Mouse (Mus musculus): ENCODE measurements around the gene Cit.

Gene Cit

GRCm38 (mm10) chr5:116036465-116036864 lies 191.4 kb downstream of the Cit start:
- no peak for DNase-seq (ENCODE audit: low read depth, low spot score)

- DNase-seq (ENCODE audit: low read depth, low spot score) = peak; percentile 62
Observed at GRCm38 (mm10) chr5:116037731-116038130, 192.7 kb downstream of the Cit start.

- DNase-seq (ENCODE audit: low read depth, low spot score) = no peak
Observed at GRCm38 (mm10) chr5:116039706-116040105, 194.6 kb downstream of the Cit start.

GRCm38 (mm10) chr5:116042241-116042640 lies 197.2 kb downstream of the Cit start:
- peak; percentile 48 for DNase-seq (ENCODE audit: low read depth, low spot score)

GRCm38 (mm10) chr5:116045581-116045980 lies 200.5 kb downstream of the Cit start:
- no peak for DNase-seq (ENCODE audit: low read depth, low spot score)

GRCm38 (mm10) chr5:116046246-116046645 lies 201.2 kb downstream of the Cit start:
- DNase-seq (ENCODE audit: low read depth, low spot score) = no peak

GRCm38 (mm10) chr5:116048321-116048720 lies 203.2 kb downstream of the Cit start:
- DNase-seq (ENCODE audit: low read depth, low spot score) = no peak

GRCm38 (mm10) chr5:116049821-116050220 lies 204.7 kb downstream of the Cit start:
- DNase-seq (ENCODE audit: low read depth, low spot score) = no peak

GRCm38 (mm10) chr5:116052171-116052570 lies 207.1 kb downstream of the Cit start:
- DNase-seq (ENCODE audit: low read depth, low spot score) = no peak

GRCm38 (mm10) chr5:116052826-116053225 lies 207.7 kb downstream of the Cit start:
- DNase-seq (ENCODE audit: low read depth, low spot score) = peak; percentile 75
